Mouse (Mus musculus) erythroblast, adult 5-6 weeks (primary cell): ENCODE data around the gene Endod1. TPM values are rescaled to one million over a fixed set of nuclear protein-coding genes. Genes with fewer than 3 reads are reported as not detected.

ENCODE experiments used
- ATAC-seq: replicated peaks from 2 replicates; pipeline ENCODE4 v1.8.0; 2016; ENCODE audit warnings: moderate number of reproducible peaks, mild to moderate bottlenecking, moderate TSS enrichment, inconsistent platforms; ENCODE audit not compliant: poor library complexity, low FRiP score, severe bottlenecking
- total RNA-seq, 2 experiments: library from RNA; stranded (forward) in 1 of 2; stranded (reverse) in 1 of 2; fragments of 150-400 nt in 1 of 2; fragments of 200-764, 138-1000 nt in 1 of 2; gene quantifications; 2 replicates each; pipeline versions ENCODE4 v1.2.3 to v1.2.4; 2015 to 2017; ENCODE audit warnings: low replicate concordance in 2 of 2

Gene Endod1
- total RNA-seq, 2 experiments from 2014 or later, result 53.0 to 84.8 TPM

DNA sequence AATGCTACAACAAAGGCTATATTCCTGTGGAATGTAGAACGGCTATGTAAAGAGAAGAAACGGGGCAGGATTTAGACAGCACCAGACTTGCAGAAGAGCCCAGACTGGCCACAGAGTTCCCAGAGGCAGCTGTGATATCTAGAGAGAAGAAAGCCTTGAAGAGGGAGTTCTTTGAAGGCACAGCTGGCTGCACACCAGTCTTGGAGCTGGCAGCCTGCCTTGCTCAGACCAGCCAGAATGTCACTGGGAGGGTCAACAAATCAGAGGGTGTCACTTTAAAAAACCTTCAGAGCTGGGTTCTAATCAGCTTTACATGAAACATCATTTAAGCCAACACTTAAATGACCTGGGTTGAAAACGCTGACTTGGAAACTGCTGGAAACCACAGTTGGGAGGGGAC is 42.6 kb downstream of the Endod1 start:
- no peak for ATAC-seq

DNA sequence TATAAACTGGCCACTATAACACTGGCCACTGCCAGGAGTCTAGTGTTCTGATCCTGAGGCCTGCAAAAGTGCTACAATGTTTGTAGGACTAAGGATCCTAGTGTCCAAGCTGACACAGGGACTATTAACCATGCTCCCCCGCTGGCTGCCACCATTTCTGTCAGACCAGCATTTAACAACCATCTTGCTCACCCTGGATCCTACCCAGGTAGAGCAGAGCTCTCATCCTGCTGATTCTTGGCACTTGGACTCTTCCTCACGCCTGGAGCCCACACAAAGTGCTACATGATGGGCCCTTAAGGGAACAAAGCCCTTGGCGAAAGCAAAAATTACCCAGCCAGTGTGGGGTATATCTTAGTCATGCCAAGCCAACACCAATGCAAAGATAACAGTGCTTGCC is 44.4 kb downstream of the Endod1 start:
- ATAC-seq, result no peak

DNA sequence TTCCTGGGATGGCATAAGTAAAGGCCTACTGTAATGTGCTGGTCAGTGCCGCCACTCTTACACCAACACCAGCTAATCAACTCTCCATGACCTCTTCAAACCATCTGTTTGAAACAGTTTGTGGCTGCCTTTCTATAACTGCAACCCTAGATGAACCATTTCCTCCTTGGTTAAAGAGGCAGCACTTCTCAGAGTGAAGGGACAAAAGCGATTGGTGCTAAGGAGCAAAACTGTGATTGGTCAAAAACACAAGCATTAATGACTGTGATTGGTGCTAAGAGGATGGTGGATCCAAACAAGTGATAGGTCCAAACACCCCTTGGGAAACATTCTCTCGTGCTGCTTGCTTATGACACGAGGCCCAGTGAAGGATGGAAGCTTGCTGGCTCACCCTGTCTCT is 45.5 kb downstream of the Endod1 start:
- ATAC-seq, result no peak

DNA sequence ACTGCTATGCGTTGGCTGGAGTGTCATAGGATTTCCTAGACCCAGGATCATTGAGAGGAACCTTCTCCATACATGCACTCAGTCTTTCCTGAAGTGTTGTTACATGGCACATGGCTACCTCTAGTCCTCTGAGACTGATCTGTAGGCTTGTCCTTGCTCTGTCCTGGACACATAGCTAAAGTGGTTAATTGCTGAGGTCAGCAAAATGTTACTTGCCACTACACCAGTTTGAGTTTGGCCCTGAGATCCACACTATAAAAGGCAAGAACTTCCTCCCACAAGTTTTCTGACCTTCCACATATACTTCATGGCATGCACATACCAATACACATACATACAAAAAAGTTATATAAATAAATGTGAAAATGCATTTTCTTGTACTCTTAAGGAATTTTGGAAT is 64.7 kb downstream of the Endod1 start:
- ATAC-seq, result no peak

DNA sequence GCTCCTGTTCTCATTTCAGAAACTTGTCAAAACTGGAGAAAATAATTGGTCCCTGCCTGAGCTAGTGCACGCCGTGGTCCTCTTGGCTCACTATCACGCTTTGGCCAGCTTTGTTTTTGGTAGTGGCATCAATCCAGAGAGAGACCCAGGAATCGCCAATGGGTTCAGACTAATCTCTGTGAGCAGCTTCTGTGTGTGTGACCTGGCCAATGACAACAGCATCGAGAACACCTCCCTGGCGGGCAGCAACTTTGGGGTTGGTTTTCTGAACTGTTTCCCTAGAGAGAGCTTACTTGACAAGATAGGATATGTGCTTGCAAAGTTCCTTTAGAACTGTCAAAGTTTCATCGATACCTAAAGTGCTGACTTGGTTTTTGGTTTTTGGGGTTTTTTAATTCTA is 66.8 kb downstream of the Endod1 start:
- no peak for ATAC-seq

DNA sequence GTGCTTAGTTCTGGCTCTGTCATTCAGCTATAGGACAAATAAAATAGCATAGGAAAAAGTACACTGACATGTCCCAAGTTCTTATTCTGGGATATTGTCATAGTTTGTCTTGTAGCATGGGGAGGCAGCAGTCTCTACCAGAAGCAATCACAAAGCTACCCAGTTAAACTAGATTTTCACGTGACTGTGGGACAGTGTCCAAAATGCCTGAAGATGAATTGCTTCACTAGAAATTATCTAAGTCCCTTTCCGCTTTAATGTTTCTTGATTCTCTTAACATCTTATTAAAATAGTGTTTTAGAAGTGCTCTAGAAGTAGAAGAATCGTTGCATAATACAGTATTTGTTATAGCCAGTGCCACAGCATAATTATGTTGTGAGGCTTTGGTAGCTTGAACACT is 67.3 kb downstream of the Endod1 start:
- ATAC-seq, result no peak

DNA sequence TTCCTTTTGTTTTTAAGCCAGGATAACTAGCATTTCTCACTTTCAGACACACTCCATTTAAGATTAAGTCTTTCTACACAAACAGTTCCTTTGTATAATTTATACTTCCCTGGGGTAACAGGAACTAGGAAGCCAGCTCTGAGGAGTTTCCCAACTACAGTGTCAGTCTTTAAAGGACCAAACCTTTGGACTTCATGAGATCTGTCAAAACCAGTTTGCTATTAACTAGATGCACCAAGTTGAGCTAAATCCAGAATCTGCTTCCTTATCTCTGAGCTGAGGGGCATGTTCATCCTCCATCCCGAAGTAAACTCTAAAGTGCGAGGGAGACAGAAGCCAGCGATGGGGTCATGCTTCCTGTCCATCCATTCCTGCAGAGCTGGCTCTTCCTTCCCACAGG is 74.0 kb downstream of the Endod1 start:
- ATAC-seq, result no peak

DNA sequence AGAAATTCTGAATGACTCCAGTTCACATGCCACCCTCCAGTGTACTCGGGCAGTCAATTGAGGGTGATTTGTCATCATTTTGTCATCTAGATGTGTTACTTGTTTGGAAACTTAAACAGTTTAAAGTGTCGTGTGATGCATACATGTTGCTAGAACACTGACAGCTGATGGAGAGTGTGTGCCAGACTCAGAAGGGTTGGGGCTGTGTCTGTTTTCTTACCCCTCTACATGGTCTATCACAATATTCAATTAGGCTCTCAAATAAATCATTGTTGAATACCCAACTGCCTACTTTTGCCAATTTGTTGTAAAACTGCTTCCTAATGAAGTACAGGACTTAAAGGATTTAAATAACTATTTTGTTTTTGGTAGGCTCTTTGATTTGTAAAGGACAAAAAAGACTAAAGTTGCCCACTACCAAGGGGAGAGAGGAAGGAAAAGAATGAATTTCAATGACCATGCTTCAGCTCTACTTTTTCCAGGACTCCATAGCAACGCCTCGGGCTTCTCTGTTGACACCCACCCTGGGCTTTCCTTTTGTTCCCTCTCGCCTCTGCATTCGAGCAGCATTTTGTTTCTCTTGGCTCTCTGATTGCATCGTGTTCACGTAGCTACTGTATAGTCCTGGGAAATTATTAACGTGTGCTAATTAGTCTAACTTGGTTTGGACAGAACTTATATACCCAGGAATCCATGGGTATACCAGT is 76.9 kb downstream of the Endod1 start:
- no peak for ATAC-seq

Other genes starting within 250 kb of the Endod1 start
- 3.1 and 3.6 TPM in 2 replicates for gene Sesn3, start 106.4 kb downstream of the Endod1 start, total RNA-seq (2015; ENCODE audit: low replicate concordance)
- gene Sesn3, start 106.4 kb downstream of the Endod1 start, total RNA-seq (2017; ENCODE audit: low replicate concordance), result 0.68 and 2.2 TPM in 2 replicates
- gene Kdm4d, start 119.0 kb upstream of the Endod1 start, total RNA-seq (2015; ENCODE audit: low replicate concordance), result not detected in 2 replicates
- not detected in 2 replicates for gene Kdm4d, start 119.0 kb upstream of the Endod1 start, total RNA-seq (2017; ENCODE audit: low replicate concordance)
- gene Cwc15, start 119.1 kb upstream of the Endod1 start, total RNA-seq (2015; ENCODE audit: low replicate concordance), result 41.5 and 66.5 TPM in 2 replicates
- 104 and 108 TPM in 2 replicates for gene Cwc15, start 119.1 kb upstream of the Endod1 start, total RNA-seq (2017; ENCODE audit: low replicate concordance)